Mouse (Mus musculus) natural killer cell, adult 2 months (primary cell): ENCODE measurements around the gene Frmd6.

Source experiments
- DNase-seq, 2 experiments: peaks; one replicate each; pipeline ENCODE4 v3.0.0; 2022; ENCODE audit warnings: low spot score in 2 of 2

Gene Frmd6

DNA sequence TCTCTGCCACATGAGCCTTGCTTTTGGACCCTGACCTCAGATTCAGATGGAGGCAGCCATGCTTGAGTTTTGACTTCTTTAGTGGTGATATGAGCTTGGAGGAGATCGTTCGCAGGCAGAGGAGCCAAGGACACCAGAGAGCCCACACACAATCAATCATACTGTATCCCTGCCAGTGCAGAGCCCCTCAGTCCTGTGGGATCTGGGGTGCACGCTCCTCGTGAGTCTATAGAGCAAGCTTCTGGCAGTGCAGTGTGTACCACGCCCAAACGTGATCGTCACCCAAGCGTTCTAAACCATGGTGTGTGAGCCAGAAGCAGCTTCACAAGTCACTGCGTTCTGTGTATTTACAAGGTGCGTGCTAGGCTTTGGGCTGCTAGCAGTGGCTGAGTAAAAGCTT is 70.8 kb downstream of the Frmd6 start:
- DNase-seq = no peak

DNA sequence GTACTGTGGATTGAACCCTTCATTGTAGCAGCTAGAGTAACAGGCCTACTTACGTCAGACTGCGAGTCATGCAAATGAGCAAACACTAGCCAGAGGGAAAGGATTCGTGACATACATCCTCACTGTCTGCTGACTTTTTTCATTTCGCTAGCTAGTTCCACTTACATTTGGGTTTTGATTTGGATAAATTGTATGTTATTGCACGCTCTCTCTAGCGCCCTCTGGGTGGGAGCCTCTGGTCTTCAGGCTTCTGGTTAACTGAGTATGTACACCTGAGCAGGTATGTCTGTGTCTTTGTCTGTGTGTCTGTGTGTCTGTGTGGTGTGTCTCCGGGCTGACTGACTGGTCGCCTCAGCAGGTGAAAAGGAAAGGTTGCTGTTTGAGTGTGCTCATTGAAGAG is 72.1 kb downstream of the Frmd6 start:
- no peak for DNase-seq

GRCm38 (mm10) chr12:70898450-70898849 is 73.1 kb downstream of the Frmd6 start:
- DNase-seq = no peak

- DNase-seq = no peak
Observed at GRCm38 (mm10) chr12:70904471-70904870, 79.2 kb downstream of the Frmd6 start.

DNA sequence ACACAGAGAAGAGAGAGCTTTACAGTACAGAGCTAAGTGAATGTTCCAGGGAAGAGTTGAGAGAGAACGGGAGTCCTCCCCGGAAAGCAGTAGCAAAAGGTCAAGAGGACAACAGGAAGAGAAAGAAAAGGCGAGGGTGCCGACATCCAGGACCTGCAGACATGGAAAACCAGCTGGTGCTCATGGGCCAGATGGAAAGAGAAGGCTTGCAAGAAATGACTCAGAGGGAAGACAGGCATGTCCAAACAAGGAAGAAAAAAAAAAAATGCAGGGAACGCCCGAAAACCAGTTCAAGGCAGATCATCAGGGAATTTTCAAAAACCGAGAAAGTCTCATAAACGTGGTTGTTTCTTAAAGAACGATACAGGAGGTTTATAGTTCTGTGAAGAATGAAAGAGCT is 81.6 kb downstream of the Frmd6 start:
- DNase-seq = no peak

- no peak for DNase-seq
Observed at GRCm38 (mm10) chr12:70907651-70908050, 82.3 kb downstream of the Frmd6 start.

- no peak for DNase-seq
Observed at GRCm38 (mm10) chr12:70908076-70908475, 82.8 kb downstream of the Frmd6 start.

DNA sequence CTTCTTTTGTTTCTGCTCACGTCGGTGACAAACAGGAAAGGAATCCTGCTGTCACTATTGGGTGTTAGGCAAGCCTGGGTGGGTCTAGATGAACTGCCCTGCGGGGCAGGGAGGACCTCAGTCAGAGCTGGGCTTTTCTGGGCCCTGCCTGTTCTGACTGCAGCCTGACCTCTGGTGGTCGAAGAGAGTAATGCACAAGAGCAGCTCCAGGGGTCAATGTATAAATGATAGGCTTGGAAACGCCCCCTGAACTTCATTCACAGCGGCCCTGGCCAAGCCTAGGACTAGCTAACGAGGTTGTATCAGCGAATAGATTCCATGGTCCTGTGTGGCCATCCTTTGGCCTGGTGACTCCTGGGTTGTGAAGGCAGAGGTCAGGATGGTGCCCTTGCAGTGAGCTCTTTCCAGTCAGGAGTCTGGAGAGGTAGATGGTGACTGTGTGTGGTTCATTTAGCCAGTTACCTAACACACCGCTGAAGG is 85.0 kb downstream of the Frmd6 start:
- DNase-seq = peak; percentile 70 to 74

GRCm38 (mm10) chr12:70911029-70911428 is 85.7 kb downstream of the Frmd6 start:
- peak; percentile 49 to 69 for DNase-seq

DNA sequence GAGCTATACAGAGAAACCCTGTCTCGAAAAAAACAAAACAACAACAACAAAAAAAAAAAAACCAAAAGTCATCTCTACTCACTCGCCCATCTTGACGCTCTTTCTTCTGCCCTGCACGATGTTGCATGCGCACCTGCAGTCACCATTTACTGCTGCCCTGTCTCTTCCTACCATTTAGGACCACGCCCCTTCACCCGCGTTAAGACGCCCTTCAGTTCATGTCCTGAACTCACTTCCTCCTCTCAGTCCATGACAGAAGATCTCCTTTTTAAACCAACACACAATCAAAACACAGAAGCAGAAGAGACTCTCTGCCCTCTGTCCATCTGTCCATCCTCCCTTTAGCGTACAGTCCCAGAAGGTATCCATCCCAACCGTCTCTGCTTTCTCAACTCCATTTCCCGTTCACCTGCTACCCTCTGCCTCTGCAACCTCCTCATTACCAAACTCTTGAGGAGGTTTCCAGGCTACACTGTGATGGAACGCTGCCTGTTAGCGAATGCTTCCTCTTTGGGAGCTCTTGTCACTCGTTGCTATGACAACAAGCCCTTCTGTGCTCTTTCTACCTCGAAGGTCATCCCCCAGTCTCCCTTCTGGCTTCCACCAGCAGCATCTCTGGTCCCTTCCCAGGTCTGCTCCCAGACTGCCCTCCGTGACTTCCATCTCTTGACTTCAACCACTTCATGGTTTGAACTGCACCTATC is 86.5 kb downstream of the Frmd6 start:
- peak in 1 of 2 experiments; percentile 8 for DNase-seq

GRCm38 (mm10) chr12:70913429-70913828 is 88.1 kb downstream of the Frmd6 start:
- peak; percentile 74 to 83 for DNase-seq

DNA sequence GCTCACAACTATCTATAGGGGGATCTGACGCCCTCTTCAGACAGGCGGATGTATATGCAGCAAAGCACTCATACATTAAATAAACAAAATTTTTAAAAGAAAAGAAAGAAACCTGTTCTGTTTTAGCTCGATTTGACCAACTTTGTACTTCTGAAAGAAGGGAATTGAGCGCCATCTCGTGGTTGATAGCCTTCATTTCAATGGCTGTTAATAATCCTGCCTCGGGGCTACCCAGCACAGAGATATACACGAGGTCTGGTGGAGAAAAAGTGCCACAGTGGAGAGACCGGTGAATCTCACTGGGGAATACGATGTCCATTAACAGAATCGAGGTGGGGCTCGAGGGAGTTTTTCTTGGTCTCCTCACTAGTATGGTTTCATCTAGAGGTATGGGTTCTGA is 89.1 kb downstream of the Frmd6 start:
- peak; percentile 25 to 45 for DNase-seq

DNA sequence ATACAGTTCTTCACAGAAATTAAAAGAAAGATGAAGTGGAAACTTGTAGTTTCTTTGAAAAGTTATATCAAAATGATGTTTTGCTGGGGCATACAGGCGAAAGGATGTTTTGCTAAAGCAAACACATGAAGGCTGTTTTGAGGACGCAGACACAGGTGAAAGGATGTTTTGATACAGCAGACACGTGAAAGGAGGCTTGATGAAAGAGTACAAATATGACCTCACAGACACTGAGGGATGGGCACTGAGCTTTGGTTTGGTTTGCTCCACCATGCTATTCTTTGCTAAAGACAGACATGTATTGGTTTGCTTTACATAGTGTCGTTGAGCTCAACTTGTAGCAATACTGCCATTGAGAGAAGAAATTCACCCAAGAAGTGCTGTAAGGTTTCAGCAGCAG is 104.5 kb downstream of the Frmd6 start:
- DNase-seq = no peak

GRCm38 (mm10) chr12:70937150-70937549 is 111.8 kb downstream of the Frmd6 start:
- no peak for DNase-seq

GRCm38 (mm10) chr12:70937571-70938384 is 112.5 kb downstream of the Frmd6 start, which contains the start of gene Actr10:
Actr10 (plus strand) TSS chr12:70937857.
- peak; percentile 89 to 93 for DNase-seq

GRCm38 (mm10) chr12:70940806-70941205 is 115.5 kb downstream of the Frmd6 start:
- peak; percentile 49 to 58 for DNase-seq

- DNase-seq = no peak
Observed at GRCm38 (mm10) chr12:70944181-70944580, 118.9 kb downstream of the Frmd6 start.

- DNase-seq = no peak
Observed at GRCm38 (mm10) chr12:70946585-70947256, 121.4 kb downstream of the Frmd6 start.
